Mouse (Mus musculus) olfactory bulb, adult 2 months (tissue): Measurements from ENCODE around the gene Chit1. TPM values are rescaled to one million over a fixed set of nuclear protein-coding genes. Genes with fewer than 3 reads are reported as not detected.

Source experiments
- H3K27ac ChIP-seq: fragments of 200-500 bp; 2 replicates; pipeline ENCODE4 v1.5.1; 2012; ENCODE audit warnings: low read depth, low read length; ENCODE audit not compliant: insufficient read depth
- H3K4me1 ChIP-seq: fragments of 200-500 bp; 2 replicates; pipeline ENCODE4 v1.6.1; 2012; ENCODE audit warnings: low read length; ENCODE audit not compliant: control insufficient read depth, insufficient read depth
- H3K4me3 ChIP-seq: fragments of 200-500 bp; 2 replicates; pipeline ENCODE4 v1.5.1; 2012; ENCODE audit warnings: mild to moderate bottlenecking, low read depth, low read length, moderate library complexity; ENCODE audit not compliant: insufficient read depth
- CTCF ChIP-seq: fragments of 200-500 bp; IDR thresholded peaks from 2 replicates; pipeline ENCODE4 v1.5.1; 2012; ENCODE audit warnings: low read depth, mild to moderate bottlenecking, low read length, moderate library complexity; ENCODE audit not compliant: insufficient read depth
- POLR2A ChIP-seq: fragments of 200-500 bp; IDR thresholded peaks from 2 replicates; pipeline ENCODE4 v1.6.1; 2012; ENCODE audit warnings: mild to moderate bottlenecking, low read depth, low read length, moderate library complexity; ENCODE audit not compliant: insufficient read depth
- WGBS: fragments of 180-500 bp; shearing (Covaris S2); methylation state at CpG from one replicate; pipeline ENCODE4 v1.1.7; 2018; 5-methylcytosine and 5-hydroxymethylcytosine counted together
- polyA plus RNA-seq: library from polyadenylated mRNA; stranded (reverse); fragments of >200 nt; gene quantifications from 2 replicates; pipeline ENCODE4 v1.2.4, GENCODE M21; 2012; ENCODE audit warnings: low replicate concordance; ENCODE audit not compliant: missing spikeins, insufficient read depth, insufficient read length

The Chit1 gene
- not detected in 2 replicates for polyA plus RNA-seq

GRCm38 (mm10) chr1:134110979-134111378 lies at the start of gene Chit1:
Gene Chit1, plus strand, starts transcription at chr1:134111242.
- Histone ChIP-seq H3K4me1 (peaks cover 8% of the 10 kb centered on the region), H3K4me3 (no peak within 1 kb of the TSS), H3K27ac (no peak within 1 kb of the TSS)
- TF ChIP-seq POLR2A, result no peak
- no peak for TF ChIP-seq CTCF
- 90% methylated on average over 4 of the region's 4 CpGs for WGBS

- WGBS, result 83% methylated on average over 3 of the region's 3 CpGs
- Histone ChIP-seq H3K4me3 (no peak overlapping the region), H3K4me1 (peaks cover 35% of the 10 kb centered on the region), H3K27ac (no peak overlapping the region)
- TF ChIP-seq CTCF (no peak), POLR2A (no peak)
These were observed 49.1 kb upstream of the Chit1 start for GRCm38 (mm10) chr1:134061915-134062314.

- peaks cover 40% of the 10 kb centered on the region for H3K4me1 ChIP-seq
- H3K4me3 ChIP-seq, result no peak overlapping the region; the same call in 1 of the 2 replicates
- H3K27ac ChIP-seq, result peak overlapping the region; percentile 82
- 30% methylated on average over 11 of the region's 11 CpGs for WGBS
- TF ChIP-seq POLR2A, result no peak
- TF ChIP-seq CTCF, result no peak
These were observed 48.5 kb upstream of the Chit1 start for GRCm38 (mm10) chr1:134062411-134063085.

GRCm38 (mm10) chr1:134063086-134063772 lies 47.8 kb upstream of the Chit1 start:
- H3K27ac ChIP-seq, result peak overlapping the region; percentile 82
- H3K4me1 ChIP-seq, result peaks cover 40% of the 10 kb centered on the region
- TF ChIP-seq CTCF, result no peak
- TF ChIP-seq POLR2A, result no peak
- H3K4me3 ChIP-seq, result no peak overlapping the region; the same call in 1 of the 2 replicates
- 20% methylated on average over 33 of the region's 33 CpGs for WGBS

GRCm38 (mm10) chr1:134063773-134064125 lies 47.3 kb upstream of the Chit1 start:
- TF ChIP-seq POLR2A (no peak), CTCF (no peak)
- 17% methylated on average over 9 of the region's 9 CpGs for WGBS
- Histone ChIP-seq H3K4me3 (no peak overlapping the region), H3K4me1 (peaks cover 40% of the 10 kb centered on the region), H3K27ac (peak overlapping the region; percentile 76)

GRCm38 (mm10) chr1:134064296-134064831 lies 46.7 kb upstream of the Chit1 start:
- peak overlapping the region; percentile 76; the same call in 1 of the 2 replicates for H3K27ac ChIP-seq
- peaks cover 40% of the 10 kb centered on the region for H3K4me1 ChIP-seq
- H3K4me3 ChIP-seq, result no peak overlapping the region
- WGBS, result 87% methylated on average over 2 of the region's 2 CpGs
- no peak for TF ChIP-seq POLR2A
- no peak for TF ChIP-seq CTCF

- 63% methylated on average over 4 of the region's 4 CpGs for WGBS
- no peak overlapping the region for H3K4me3 ChIP-seq
- H3K27ac ChIP-seq, result peak overlapping the region; percentile 22; the same call in 1 of the 2 replicates
- TF ChIP-seq POLR2A (no peak), CTCF (no peak)
- peaks cover 37% of the 10 kb centered on the region for H3K4me1 ChIP-seq
These were observed 45.7 kb upstream of the Chit1 start for GRCm38 (mm10) chr1:134065241-134065809.

- Histone ChIP-seq H3K4me1 (peaks cover 31% of the 10 kb centered on the region), H3K4me3 (no peak overlapping the region), H3K27ac (no peak overlapping the region; the same call in 1 of the 2 replicates)
- TF ChIP-seq POLR2A, result no peak
- no peak for TF ChIP-seq CTCF
- WGBS, result 74% methylated on average over 3 of the region's 3 CpGs
These were observed 44.5 kb upstream of the Chit1 start for GRCm38 (mm10) chr1:134066554-134066953.

GRCm38 (mm10) chr1:134067143-134067619 lies 43.9 kb upstream of the Chit1 start:
- H3K4me3 ChIP-seq, result no peak overlapping the region
- peaks cover 31% of the 10 kb centered on the region for H3K4me1 ChIP-seq
- 18% methylated on average over 8 of the region's 8 CpGs for WGBS
- H3K27ac ChIP-seq, result no peak overlapping the region
- TF ChIP-seq POLR2A (no peak), CTCF (no peak)
